Mouse (Mus musculus) liver, embryonic 14.5 days (tissue): Measurements from ENCODE around the gene Fubp1. TPM values are rescaled to one million over a fixed set of nuclear protein-coding genes. Genes with fewer than 3 reads are reported as not detected.

Experiments
- ATAC-seq: fragments of 200-750 bp; cut with Nextera tagmentation; 2 replicates; pipeline ENCODE4 v1.8.0; 2017; ENCODE audit warnings: moderate number of reproducible peaks, mild to moderate bottlenecking, moderate library complexity; ENCODE audit not compliant: insufficient read depth
- DNase-seq, 3 experiments: peaks; one replicate each; pipeline ENCODE4 v3.0.0-alpha.2; 2012 to 2013; ENCODE audit warnings: low read depth in 3 of 3, low spot score in 3 of 3
- H3K27ac ChIP-seq: fragments of 300-500 bp; sonication (generic); 2 replicates; pipeline ENCODE4 v1.5.1; 2014; ENCODE audit warnings: moderate library complexity, mild to moderate bottlenecking, control low read depth, inconsistent platforms
- H3K27me3 ChIP-seq: fragments of 300-500 bp; sonication (generic); 2 replicates; pipeline ENCODE4 v1.6.1; 2014; ENCODE audit warnings: mild to moderate bottlenecking, low read length, moderate library complexity; ENCODE audit not compliant: control insufficient read depth, insufficient read depth
- H3K36me3 ChIP-seq: fragments of 300-500 bp; sonication (generic); replicated peaks from 2 replicates; pipeline ENCODE4 v1.6.1; 2014; ENCODE audit warnings: low read depth; ENCODE audit not compliant: control insufficient read depth, insufficient read depth
- H3K4me1 ChIP-seq, 2 experiments: fragments of 200-500 bp in 1 of 2; fragments of 300-500 bp in 1 of 2; sonication (generic) in 1 of 2; replicated peaks; 2 replicates each; pipeline ENCODE4 v1.6.1; 2012 to 2014; ENCODE audit warnings: antibody characterized with exemption in 1 of 2, inconsistent platforms in 1 of 2, low read length in 1 of 2; ENCODE audit not compliant: control insufficient read depth in 2 of 2, insufficient read depth in 2 of 2
- H3K4me2 ChIP-seq: fragments of 300-500 bp; sonication (generic); 2 replicates; pipeline ENCODE4 v1.6.1; 2014; ENCODE audit warnings: low read depth, mild to moderate bottlenecking, control low read depth, moderate library complexity
- H3K4me3 ChIP-seq, 2 experiments: fragments of 200-500 bp in 1 of 2; fragments of 300-500 bp in 1 of 2; sonication (generic) in 1 of 2; 2 replicates each; pipeline ENCODE4 v1.5.1; 2012 to 2014; ENCODE audit warnings: low read depth in 2 of 2, low read length in 2 of 2, mild to moderate bottlenecking in 2 of 2, control low read depth in 1 of 2, inconsistent platforms in 1 of 2, moderate library complexity in 1 of 2; ENCODE audit not compliant: insufficient read depth in 1 of 2
- H3K9ac ChIP-seq: fragments of 300-500 bp; sonication (generic); replicated peaks from 2 replicates; pipeline ENCODE4 v1.6.1; 2014; ENCODE audit warnings: mild to moderate bottlenecking, control low read depth, moderate library complexity
- H3K9me3 ChIP-seq: fragments of 300-500 bp; sonication (generic); 2 replicates; pipeline ENCODE4 v1.6.1; 2016; ENCODE audit warnings: low read length, mixed read lengths; ENCODE audit not compliant: control insufficient read depth
- CTCF ChIP-seq: IDR thresholded peaks from 2 replicates; pipeline ENCODE4 v1.5.1; 2016; ENCODE audit warnings: antibody characterized with exemption, low read depth, control low read depth
- EP300 ChIP-seq: IDR thresholded peaks from 2 replicates; pipeline ENCODE4 v1.6.1; 2016; ENCODE audit warnings: antibody characterized with exemption, low read depth
- WGBS: fragments of 180-500 bp; shearing (Covaris S2); extraction: QIAGEN DNeasy Blood & Tissue Kit; methylation state at CpG from one replicate; pipeline ENCODE4 v1.1.7; 2014; ENCODE audit not compliant: insufficient replicate concordance; 5-methylcytosine and 5-hydroxymethylcytosine counted together
- polyA plus RNA-seq, 2 experiments: library from polyadenylated mRNA; depleted of rRNA in 1 of 2; stranded (reverse) in 1 of 2; unstranded in 1 of 2; fragments of >200 nt; fragmentation: Nextera tagmentation in 1 of 2; extraction: Ambion mirVana in 1 of 2; gene quantifications; 2 replicates each; pipeline versions ENCODE4 v1.2.1 to v1.2.3; 2012 to 2014

Gene Fubp1
- polyA plus RNA-seq, 2 experiments: 50.8 to 64.6 TPM

- no peak for TF ChIP-seq CTCF
- TF ChIP-seq EP300: no peak
- WGBS: 57% methylated on average over 3 of the region's 3 CpGs
Measured at GRCm38 (mm10) chr3:152204577-152204976, 5.6 kb upstream of the Fubp1 start.

GRCm38 (mm10) chr3:152207156-152207555 lies 3.1 kb upstream of the Fubp1 start:
- Histone ChIP-seq H3K9ac (no peak overlapping the region), H3K4me3 (no peak overlapping the region), H3K36me3 (no peaks in the 10 kb centered on the region), H3K9me3 (no peaks in the 10 kb centered on the region), H3K27me3 (no peaks in the 10 kb centered on the region), H3K27ac (no peak overlapping the region), H3K4me1 (peaks cover 9 to 15% of the 10 kb centered on the region in 2 experiments), H3K4me2 (no peak overlapping the region)
- TF ChIP-seq EP300: no peak
- no peak for TF ChIP-seq CTCF
- no peak for DNase-seq
- no peak for ATAC-seq
- 86% methylated on average over 4 of the region's 4 CpGs for WGBS

More at GRCm38 (mm10) chr3:152204577-152204976, 5.6 kb upstream of the Fubp1 start:
- peaks cover 2% of the 10 kb centered on the region; the same call in 1 of the 2 replicates for H3K36me3 ChIP-seq
- no peak overlapping the region for H3K27ac ChIP-seq
- H3K4me3 ChIP-seq: no peak overlapping the region
- H3K27me3 ChIP-seq: no peaks in the 10 kb centered on the region
- H3K9ac ChIP-seq: no peak overlapping the region
- ATAC-seq (no peak), DNase-seq (no peak)
- peaks cover 9 to 10% of the 10 kb centered on the region in 2 experiments for H3K4me1 ChIP-seq
- no peak overlapping the region for H3K4me2 ChIP-seq
- H3K9me3 ChIP-seq: no peaks in the 10 kb centered on the region

GRCm38 (mm10) chr3:152208096-152208885 lies 1.9 kb upstream of the Fubp1 start:
- Histone ChIP-seq H3K4me3 (peak overlapping the region in 1 of 2 experiments; percentile 97; a peak in 2 of 4 replicates), H3K4me2 (peak overlapping the region; percentile 92), H3K4me1 (peaks cover 19 to 23% of the 10 kb centered on the region in 2 experiments), H3K27me3 (no peaks in the 10 kb centered on the region), H3K27ac (no peak overlapping the region), H3K9me3 (no peaks in the 10 kb centered on the region), H3K36me3 (no peaks in the 10 kb centered on the region; the same call in 1 of the 2 replicates), H3K9ac (0 out of 2 replicates have a peak overlapping the region, but pooled peaks have one; percentile 27)
- TF ChIP-seq CTCF (no peak), EP300 (no peak)
- no peak for ATAC-seq
- no peak for DNase-seq
- 83% methylated on average over 7 of the region's 7 CpGs for WGBS

- WGBS: 4% methylated on average over 25 of the region's 25 CpGs
- DNase-seq: peak in 1 of 3 experiments; percentile 44
Measured at GRCm38 (mm10) chr3:152209177-152209966, 850 bp upstream of the Fubp1 start.

More at GRCm38 (mm10) chr3:152209177-152209966, 850 bp upstream of the Fubp1 start:
- ATAC-seq: peak; percentile 19
- peak overlapping the region; percentile 64 to 97 for H3K4me3 ChIP-seq
- H3K4me1 ChIP-seq: peaks cover 17 to 20% of the 10 kb centered on the region in 2 experiments
- H3K27ac ChIP-seq: peak overlapping the region; percentile 92
- peak overlapping the region; percentile 92 for H3K4me2 ChIP-seq
- no peaks in the 10 kb centered on the region for H3K9me3 ChIP-seq
- no peaks in the 10 kb centered on the region for H3K27me3 ChIP-seq
- H3K36me3 ChIP-seq: no peaks in the 10 kb centered on the region; the same call in 1 of the 2 replicates
- H3K9ac ChIP-seq: peak overlapping the region; percentile 90
- TF ChIP-seq CTCF: no peak
- no peak for TF ChIP-seq EP300
